ENCODE assay signal across 10 mouse cellular contexts in the genomic region with DNA sequence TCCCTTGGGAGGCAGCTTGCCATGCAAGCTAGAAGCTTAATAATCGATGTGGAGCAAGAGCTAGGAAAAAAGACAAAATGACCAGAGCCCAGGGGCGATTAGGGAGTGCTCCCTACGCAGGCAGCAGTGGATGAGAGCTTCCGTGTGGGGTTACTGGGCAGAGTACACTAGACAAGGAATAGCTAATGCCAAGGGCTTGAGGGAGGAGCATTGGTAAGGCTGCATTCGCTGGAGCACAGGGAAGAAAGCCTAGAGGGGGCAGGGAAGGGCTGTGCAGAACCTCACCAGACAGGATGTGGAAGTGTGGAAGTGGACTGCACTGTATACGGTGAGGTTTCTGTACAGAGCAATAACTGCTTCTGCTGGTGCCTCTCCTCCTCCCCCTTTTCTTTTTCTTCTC. TPM values are rescaled to one million over a fixed set of nuclear protein-coding genes. Genes with fewer than 3 reads are reported as not detected.
DNase-seq lines count a peak whose midpoint lies in the region; ATAC-seq and TF ChIP-seq lines count a peak whose summit lies in the region.
"Had no signal": no experiment of that assay in that cellular context is flagged by ENCODE, and none has a peak within 500 bp of the region (broad histone marks: within the 10 kb centered on the region; RNA-seq: fewer than 3 reads in every experiment).

No protein-coding gene starts in this region.

- no peaks in the 10 kb centered on the region for H3K79me2 ChIP-seq in heart, adult 2 months (replicated peaks; ENCODE audit: control insufficient read depth, insufficient read depth, low read length)

- TF ChIP-seq EP300 in heart, adult 2 months (IDR thresholded peaks at IDR 0.05; ENCODE audit: insufficient read depth, low read depth, low read length): no peak

- H3K4me1 ChIP-seq in heart, adult 2 months (ENCODE audit: control insufficient read depth, insufficient read depth, low read length): peaks cover 2% of the 10 kb centered on the region; the same call in 1 of the 2 replicates
- no peaks in the 10 kb centered on the region for H3K4me1 ChIP-seq in lung, embryonic 14.5 days (ENCODE audit: insufficient read depth)
- H3K4me1 ChIP-seq in hindbrain, postnatal 0 days (ENCODE audit: insufficient read depth, low read length): 0 out of 2 replicates have a peak, but pooled peaks cover 3% of the 10 kb centered on the region
- H3K4me1 ChIP-seq in midbrain, postnatal 0 days (ENCODE audit: insufficient read depth, low read length): no peaks in the 10 kb centered on the region

- TF ChIP-seq CTCF in heart, adult 2 months (IDR thresholded peaks at IDR 0.05): no peak
- no peak for TF ChIP-seq CTCF in lung, embryonic 14.5 days (IDR thresholded peaks at IDR 0.05; ENCODE audit: low read depth)
- no peak for TF ChIP-seq CTCF in hindbrain, postnatal 0 days (IDR thresholded peaks at IDR 0.05; ENCODE audit: low read depth)
- no peak for TF ChIP-seq CTCF in midbrain, postnatal 0 days (IDR thresholded peaks at IDR 0.05)

- no peak overlapping the region for H3K4me2 ChIP-seq in lung, embryonic 14.5 days
- no peak overlapping the region for H3K4me2 ChIP-seq in hindbrain, postnatal 0 days (ENCODE audit: low read depth, low read length)
- H3K4me2 ChIP-seq in midbrain, postnatal 0 days (ENCODE audit: low read depth, low read length, poor library complexity, severe bottlenecking): no peak overlapping the region
- H3K4me2 ChIP-seq: liver, embryonic 11.5 days had no signal

- no peak for TF ChIP-seq POLR2A in heart, adult 2 months (IDR thresholded peaks at IDR 0.05; ENCODE audit: insufficient read depth, low read depth, low read length)

- H3K9me3 ChIP-seq in lung, embryonic 14.5 days (ENCODE audit: low read depth, low read length): no peaks in the 10 kb centered on the region
- no peaks in the 10 kb centered on the region for H3K9me3 ChIP-seq in hindbrain, postnatal 0 days (ENCODE audit: low read length)
- no peaks in the 10 kb centered on the region for H3K9me3 ChIP-seq in midbrain, postnatal 0 days (ENCODE audit: low read length)

- H3K36me3 ChIP-seq in heart, adult 2 months (ENCODE audit: control insufficient read depth, insufficient read depth, low read length): no peaks in the 10 kb centered on the region
- H3K36me3 ChIP-seq in lung, embryonic 14.5 days (ENCODE audit: insufficient read depth): peaks cover 5% of the 10 kb centered on the region; the same call in 1 of the 2 replicates
- H3K36me3 ChIP-seq in hindbrain, postnatal 0 days (ENCODE audit: insufficient read depth, low read length): peaks cover 7% of the 10 kb centered on the region
- H3K36me3 ChIP-seq in midbrain, postnatal 0 days (ENCODE audit: insufficient read depth, low read length): peaks cover 32% of the 10 kb centered on the region

- no peaks in the 10 kb centered on the region for H3K27me3 ChIP-seq in heart, adult 2 months (ENCODE audit: control insufficient read depth, insufficient read depth, low read length)
- H3K27me3 ChIP-seq in lung, embryonic 14.5 days (ENCODE audit: insufficient read depth, low read length): no peaks in the 10 kb centered on the region
- H3K27me3 ChIP-seq in hindbrain, postnatal 0 days (ENCODE audit: insufficient read depth, low read length): no peaks in the 10 kb centered on the region
- H3K27me3 ChIP-seq in midbrain, postnatal 0 days (ENCODE audit: insufficient read depth, low read length): no peaks in the 10 kb centered on the region

- ATAC-seq in lung, embryonic 14.5 days (ENCODE audit: insufficient read depth): peak; percentile 74; the same call in 1 of the 2 replicates
- ATAC-seq in hindbrain, postnatal 0 days: peak; percentile 22; the same call in 1 of the 2 replicates
- ATAC-seq in midbrain, postnatal 0 days (ENCODE audit: low FRiP score): no peak; the same call in 1 of the 2 replicates
- ATAC-seq: CD4-positive, CD25-positive, alpha-beta regulatory T cell, adult 4 months had no signal

- WGBS in heart, adult 2 months: 47% methylated on average over 6 of the region's 6 CpGs
- WGBS in lung, embryonic 14.5 days: 34% methylated on average over 6 of the region's 6 CpGs
- 53% methylated on average over 6 of the region's 6 CpGs for WGBS in hindbrain, postnatal 0 days
- 53% methylated on average over 6 of the region's 6 CpGs for WGBS in midbrain, postnatal 0 days

- DNase-seq in heart, adult 2 months: peak; percentile 7 to 18
- DNase-seq in heart, postnatal 10 days: no peak
- peak; percentile 27 for DNase-seq in lung, embryonic 14.5 days
- DNase-seq in lung, postnatal 14 days: no peak
- no peak for DNase-seq in hindbrain, postnatal 0 days (ENCODE audit: low spot score)
- DNase-seq in midbrain, postnatal 0 days (ENCODE audit: low spot score): peak; percentile 2
- no peak for DNase-seq in urinary bladder, postnatal 14 days (ENCODE audit: low spot score)
- DNase-seq in retina, postnatal 1 day: no peak

- no peak overlapping the region for H3K9ac ChIP-seq in heart, adult 2 months (ENCODE audit: low read depth, low read length)
- no peak overlapping the region for H3K9ac ChIP-seq in lung, embryonic 14.5 days
- H3K9ac ChIP-seq in hindbrain, postnatal 0 days (replicated peaks; ENCODE audit: low read length): no peak overlapping the region
- H3K9ac ChIP-seq in midbrain, postnatal 0 days (replicated peaks; ENCODE audit: low read length, poor library complexity, severe bottlenecking): no peak overlapping the region

- H3K27ac ChIP-seq in heart, adult 2 months: no peak overlapping the region
- H3K27ac ChIP-seq in lung, embryonic 14.5 days (ENCODE audit: low read depth): 0 out of 2 replicates have a peak overlapping the region, but pooled peaks have one; percentile 16
- H3K27ac ChIP-seq in hindbrain, postnatal 0 days: no peak overlapping the region
- H3K27ac ChIP-seq in midbrain, postnatal 0 days (ENCODE audit: low read depth, low read length): no peak overlapping the region

- H3K4me3 ChIP-seq in heart, adult 2 months: no peak overlapping the region
- no peak overlapping the region for H3K4me3 ChIP-seq in lung, embryonic 14.5 days (ENCODE audit: low read depth, low read length)
- no peak overlapping the region for H3K4me3 ChIP-seq in hindbrain, postnatal 0 days (ENCODE audit: low read length)
- no peak overlapping the region for H3K4me3 ChIP-seq in midbrain, postnatal 0 days (ENCODE audit: low read depth, low read length)

- intact Hi-C loops in heart, adult 2 months (cut with DNase I): no loop called here
- intact Hi-C loops in heart, postnatal 10 days (cut with DNase I): no loop called here

RNA-seq across cellular contexts. Expression of a gene that starts 32.3 kb away (rescaled TPM):
- total RNA-seq in heart, adult 2 months (2021): 10 to 100 TPM; 28.9 to 29.4 TPM
- polyA plus RNA-seq in heart, adult 2 months (2012; rRNA removed): 28.3 and 32.1 TPM in 2 replicates
- 10 to 100 TPM; 22.9 to 28.6 TPM for total RNA-seq in heart, postnatal 10 days (2021)
- 25.0 and 26.5 TPM in 2 replicates for polyA plus RNA-seq in lung, embryonic 14.5 days (2014; fragmentation: Nextera tagmentation; extraction: Ambion mirVana)
- 87.7 and 135 TPM in 2 replicates for total RNA-seq in hindbrain, postnatal 0 days (2014; rRNA removed)
- polyA plus RNA-seq in hindbrain, postnatal 0 days (2015; fragmentation: Nextera tagmentation; extraction: Ambion mirVana): 35.8 and 37.1 TPM in 2 replicates
- 109 and 126 TPM in 2 replicates for total RNA-seq in midbrain, postnatal 0 days (2014; rRNA removed)
- 52.2 and 55.7 TPM in 2 replicates for polyA plus RNA-seq in midbrain, postnatal 0 days (2015; fragmentation: Nextera tagmentation; extraction: Ambion mirVana)

Comparison
In these comparisons a context has a peak if more than half of its experiments do, and no peak if none do; other contexts are left out.
1. DNase-seq: peak in heart, adult 2 months (2 of 2), lung, embryonic 14.5 days (single experiment) and midbrain, postnatal 0 days (single experiment); none in heart, postnatal 10 days (0 of 2), lung, postnatal 14 days (single experiment), hindbrain, postnatal 0 days (single experiment), urinary bladder, postnatal 14 days (single experiment) and retina, postnatal 1 day (single experiment).